Mouse (Mus musculus): ENCODE measurements around the gene Lmx1a.

DNA sequence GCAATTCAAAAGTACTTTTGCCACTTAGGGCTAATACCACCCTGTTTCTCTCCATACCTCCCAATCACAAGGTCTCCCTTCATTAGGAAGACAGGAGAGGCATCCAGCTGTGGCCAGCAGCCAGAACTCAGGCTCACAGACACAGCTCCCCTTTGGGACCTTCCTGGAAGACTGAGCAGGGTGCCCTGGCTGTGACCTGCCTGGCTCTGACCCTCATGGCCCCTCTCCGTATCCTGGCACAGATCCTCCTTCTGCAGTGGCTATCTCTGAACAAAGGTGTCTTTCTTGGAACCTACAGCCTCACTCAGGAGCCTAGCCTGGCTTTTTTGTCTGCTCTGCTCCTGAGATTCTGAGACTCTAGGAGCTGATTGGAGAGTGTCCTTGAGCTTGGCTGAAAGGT, 128.6 kb downstream of the Lmx1a start:
- no peak for TF ChIP-seq CTCF (conservative IDR thresholded peaks at IDR 0.05; ENCODE audit: low read length)
- no peak for TF ChIP-seq NANOG (IDR thresholded peaks at IDR 0.05; ENCODE audit: borderline replicate concordance, low read length)
